Mouse (Mus musculus) neural tube, embryonic 13.5 days (tissue): ENCODE data around the gene Dhx34. TPM values are rescaled to one million over a fixed set of nuclear protein-coding genes. Genes with fewer than 3 reads are reported as not detected.

Experiments
- ATAC-seq: fragments of 200-750 bp; cut with Nextera tagmentation; 2 replicates; pipeline ENCODE4 v1.8.0; 2017; ENCODE audit warnings: low read depth, mild to moderate bottlenecking, moderate TSS enrichment, moderate library complexity
- H3K27ac ChIP-seq: fragments of 300-500 bp; sonication (generic); replicated peaks from 2 replicates; pipeline ENCODE4 v1.5.1; 2015; ENCODE audit warnings: moderate library complexity, mild to moderate bottlenecking, inconsistent platforms
- H3K27me3 ChIP-seq: fragments of 300-500 bp; sonication (generic); 2 replicates; pipeline ENCODE4 v1.6.1; 2015; ENCODE audit warnings: mild to moderate bottlenecking, inconsistent platforms
- H3K36me3 ChIP-seq: fragments of 300-500 bp; sonication (generic); 2 replicates; pipeline ENCODE4 v1.6.1; 2015; ENCODE audit warnings: mild to moderate bottlenecking, inconsistent platforms
- H3K4me1 ChIP-seq: fragments of 300-500 bp; sonication (generic); replicated peaks from 2 replicates; pipeline ENCODE4 v1.6.1; 2015; ENCODE audit warnings: inconsistent platforms
- H3K4me2 ChIP-seq: fragments of 300-500 bp; sonication (generic); 2 replicates; pipeline ENCODE4 v1.6.1; 2015; ENCODE audit warnings: inconsistent platforms, mild to moderate bottlenecking, moderate library complexity
- H3K4me3 ChIP-seq: fragments of 300-500 bp; sonication (generic); 2 replicates; pipeline ENCODE4 v1.5.1; 2015; ENCODE audit warnings: mild to moderate bottlenecking, inconsistent platforms
- H3K9ac ChIP-seq: fragments of 300-500 bp; sonication (generic); 2 replicates; pipeline ENCODE4 v1.6.1; 2015; ENCODE audit warnings: moderate library complexity, mild to moderate bottlenecking, inconsistent platforms
- H3K9me3 ChIP-seq: fragments of 300-500 bp; sonication (generic); 2 replicates; pipeline ENCODE4 v1.6.1; 2016; ENCODE audit warnings: inconsistent platforms
- WGBS: fragments of 180-500 bp; shearing (Covaris S2); methylation state at CpG from one replicate; pipeline ENCODE4 v1.1.7; 2015; 5-methylcytosine and 5-hydroxymethylcytosine counted together
- polyA plus RNA-seq: library from polyadenylated mRNA; unstranded; fragments of >200 nt; fragmentation: Nextera tagmentation; extraction: Ambion mirVana; gene quantifications from 2 replicates; pipeline ENCODE4 v1.2.1, GENCODE M21; 2015

Gene Dhx34
- polyA plus RNA-seq, 1 experiment from 2014 or later: 11.3 TPM

DNA sequence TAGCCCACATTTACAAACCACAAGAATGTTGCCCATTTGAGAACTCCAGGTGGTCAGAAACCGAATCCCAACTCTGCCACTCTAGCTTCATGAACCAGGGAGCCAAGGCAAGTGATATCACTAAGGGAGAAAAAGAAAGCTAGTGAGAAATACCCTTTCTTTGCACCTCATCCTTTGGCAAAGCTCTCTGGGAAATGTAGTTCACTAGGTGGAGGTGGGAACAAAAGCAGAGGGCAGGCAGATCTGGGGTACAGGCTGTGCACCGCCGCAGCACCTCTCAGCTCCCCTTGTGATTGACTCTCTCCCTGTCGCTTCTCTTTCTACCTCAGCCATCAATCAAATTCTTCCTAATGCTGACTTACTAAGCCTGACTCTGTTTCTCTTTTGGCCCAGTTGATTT is 43.7 kb downstream of the Dhx34 start:
- ATAC-seq: no peak
- no peak overlapping the region for H3K4me3 ChIP-seq
- no peak overlapping the region for H3K9ac ChIP-seq
- peaks cover 40% of the 10 kb centered on the region for H3K4me1 ChIP-seq
- H3K4me2 ChIP-seq: no peak overlapping the region
- 84% methylated on average over 4 of the region's 4 CpGs for WGBS
- H3K36me3 ChIP-seq: peaks cover 54% of the 10 kb centered on the region
- H3K27me3 ChIP-seq: no peaks in the 10 kb centered on the region
- no peaks in the 10 kb centered on the region for H3K9me3 ChIP-seq
- no peak overlapping the region for H3K27ac ChIP-seq

DNA sequence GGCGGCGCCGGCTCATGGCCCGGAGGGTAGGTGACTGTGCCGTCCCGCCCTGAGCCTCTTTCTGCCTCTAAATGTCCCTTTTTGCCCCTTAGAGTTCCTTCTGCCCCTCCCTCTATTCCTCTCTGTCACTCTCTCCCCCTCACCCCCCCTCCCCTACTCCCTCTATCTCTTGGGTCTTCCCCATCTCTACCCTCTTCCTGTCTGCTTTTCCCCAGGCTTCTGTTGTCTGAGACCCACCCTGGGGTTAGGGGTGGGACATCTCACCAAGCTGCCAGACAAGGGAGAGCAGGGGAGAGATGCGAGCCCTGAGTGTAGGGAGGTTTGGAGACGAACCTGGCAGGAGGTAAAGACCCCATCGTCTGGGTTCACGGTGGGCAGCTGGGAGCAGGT is 46.3 kb downstream of the Dhx34 start:
- peak overlapping the region; percentile 79 for H3K4me2 ChIP-seq
- peaks cover 55% of the 10 kb centered on the region for H3K4me1 ChIP-seq
- no peaks in the 10 kb centered on the region for H3K27me3 ChIP-seq
- WGBS: 0% methylated on average over 10 of the region's 10 CpGs
- peak overlapping the region; percentile 93 for H3K27ac ChIP-seq
- H3K9me3 ChIP-seq: no peaks in the 10 kb centered on the region
- H3K4me3 ChIP-seq: peak overlapping the region; percentile 81
- peak; percentile 13 for ATAC-seq
- H3K9ac ChIP-seq: peak overlapping the region; percentile 92
- peaks cover 36% of the 10 kb centered on the region for H3K36me3 ChIP-seq

DNA sequence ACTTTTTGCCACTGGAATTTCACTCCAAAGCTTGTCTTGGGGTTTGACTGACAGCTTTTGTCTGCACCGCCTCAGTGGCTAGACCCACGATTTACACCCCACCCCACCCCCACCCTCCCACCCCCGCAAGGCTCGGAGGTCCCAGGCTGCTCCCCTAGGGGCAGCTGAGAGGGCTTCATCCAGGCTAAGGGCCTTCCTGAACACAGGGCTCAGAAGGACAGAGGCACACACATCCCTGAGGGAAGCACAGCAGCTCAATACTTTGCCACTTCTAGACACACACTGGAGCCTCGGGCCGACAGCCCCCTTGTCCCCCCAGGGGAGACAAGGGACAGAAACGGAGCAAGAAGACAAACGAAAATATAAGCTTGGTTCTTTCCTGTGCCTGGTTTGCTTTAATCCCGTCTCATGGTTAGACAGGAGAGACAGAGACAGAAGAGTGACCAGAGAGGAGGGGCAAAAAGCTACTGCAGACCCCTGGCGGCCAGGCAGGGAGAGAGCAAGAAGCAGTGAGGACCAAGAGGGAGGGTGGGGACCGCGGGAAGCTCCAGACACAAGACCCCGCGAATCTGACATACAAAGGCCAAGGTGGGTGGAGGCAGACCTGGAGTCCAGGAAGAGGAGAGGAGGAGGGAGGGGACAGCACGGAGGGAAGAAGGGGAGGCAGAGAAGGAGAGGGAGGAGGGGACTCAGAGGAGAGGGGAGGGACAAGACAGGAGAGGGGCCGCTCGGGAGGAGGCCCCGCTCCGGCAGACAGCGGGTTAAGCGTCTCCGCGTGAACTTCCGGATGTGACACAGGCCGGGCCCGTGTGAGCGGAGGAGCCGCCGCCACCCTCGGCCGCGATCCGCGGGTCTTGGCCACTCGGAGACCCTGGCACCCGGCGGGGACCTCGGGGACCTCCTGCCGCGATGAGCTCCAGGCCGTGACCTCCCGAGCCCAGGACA is 47.0 kb downstream of the Dhx34 start, which contains the start of gene Meis3:
Gene Meis3, plus strand, starts transcription at position 494 of the 945 bp plus-strand sequence.
- no peaks in the 10 kb centered on the region for H3K9me3 ChIP-seq
- no peaks in the 10 kb centered on the region for H3K27me3 ChIP-seq
- H3K27ac ChIP-seq: peak within 1 kb of the TSS; percentile 93
- under 1% methylated on average over 42 of the region's 42 CpGs for WGBS
- peaks cover 55% of the 10 kb centered on the region for H3K4me1 ChIP-seq
- peak within 1 kb of the TSS; percentile 79 for H3K4me2 ChIP-seq
- H3K4me3 ChIP-seq: peak within 1 kb of the TSS; percentile 81
- peak within 1 kb of the TSS; percentile 92 for H3K9ac ChIP-seq
- H3K36me3 ChIP-seq: peaks cover 29% of the 10 kb centered on the region
- peak; percentile 85 for ATAC-seq

DNA sequence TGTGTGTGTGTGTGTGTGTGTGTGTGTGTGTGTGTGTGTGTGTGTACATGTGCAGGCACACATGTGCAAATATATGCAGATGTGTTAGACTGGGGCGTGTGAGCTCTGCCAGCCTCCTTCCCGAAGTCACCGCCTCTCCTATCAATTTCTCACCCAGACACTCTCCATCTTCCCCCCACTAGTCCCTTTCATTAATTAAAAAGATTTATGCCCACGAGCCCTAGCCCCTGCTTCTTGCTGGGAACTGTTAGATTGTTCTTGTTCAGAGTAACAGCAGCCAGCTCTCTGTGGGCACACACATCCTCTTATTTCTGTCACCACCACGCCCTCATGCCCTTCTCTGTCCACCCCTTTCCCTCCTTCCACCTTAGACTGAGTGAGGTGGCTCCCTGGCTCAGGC is 48.7 kb downstream of the Dhx34 start:
- 6% methylated on average over 5 of the region's 5 CpGs for WGBS
- peak; percentile 8 for ATAC-seq

DNA sequence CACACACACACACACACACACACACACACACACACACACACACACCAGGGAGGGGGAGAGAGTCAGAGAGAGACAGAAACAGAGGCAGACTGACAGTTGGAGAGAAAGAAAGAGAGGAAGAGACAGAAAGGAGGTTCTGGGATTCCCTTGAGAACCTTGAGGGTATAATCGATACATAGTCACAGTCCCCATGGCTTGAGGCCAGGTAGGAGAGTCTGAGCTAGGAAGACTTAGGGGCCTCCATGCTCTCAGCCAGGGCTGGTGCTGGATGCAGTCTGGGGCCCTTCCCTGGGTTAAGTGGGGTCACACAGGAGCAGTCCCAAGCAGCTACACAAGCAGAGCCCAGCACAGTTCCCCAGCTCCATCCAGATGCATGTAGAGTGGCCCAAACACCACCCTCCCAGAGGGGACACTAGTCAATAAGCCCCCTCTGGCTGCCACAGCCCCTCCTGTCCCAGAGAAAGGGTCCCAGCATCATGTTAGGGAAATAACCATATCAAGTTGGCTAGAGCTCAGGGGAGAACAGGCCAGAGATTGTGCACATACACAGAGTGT is 49.2 kb downstream of the Dhx34 start:
- peak overlapping the region; percentile 31 for H3K9ac ChIP-seq
- H3K9me3 ChIP-seq: peaks cover 6% of the 10 kb centered on the region
- H3K4me3 ChIP-seq: no peak overlapping the region
- H3K36me3 ChIP-seq: peaks cover 7% of the 10 kb centered on the region; the same call in 1 of the 2 replicates
- peak overlapping the region; percentile 79 for H3K4me2 ChIP-seq
- H3K27me3 ChIP-seq: no peaks in the 10 kb centered on the region
- H3K4me1 ChIP-seq: peaks cover 54% of the 10 kb centered on the region
- 0% methylated on average over 1 of the region's 1 CpGs for WGBS
- peak; percentile 29 for ATAC-seq
- H3K27ac ChIP-seq: peak overlapping the region; percentile 93

More for the DNA sequence above, 48.7 kb downstream of the Dhx34 start:
- peak overlapping the region; percentile 93 for H3K27ac ChIP-seq
- H3K4me2 ChIP-seq: peak overlapping the region; percentile 79
- H3K4me3 ChIP-seq: no peak overlapping the region
- peaks cover 55% of the 10 kb centered on the region for H3K4me1 ChIP-seq
- H3K9me3 ChIP-seq: 0 out of 2 replicates have a peak, but pooled peaks cover 1% of the 10 kb centered on the region
- H3K27me3 ChIP-seq: no peaks in the 10 kb centered on the region
- peak overlapping the region; percentile 92 for H3K9ac ChIP-seq
- peaks cover 12% of the 10 kb centered on the region for H3K36me3 ChIP-seq

DNA sequence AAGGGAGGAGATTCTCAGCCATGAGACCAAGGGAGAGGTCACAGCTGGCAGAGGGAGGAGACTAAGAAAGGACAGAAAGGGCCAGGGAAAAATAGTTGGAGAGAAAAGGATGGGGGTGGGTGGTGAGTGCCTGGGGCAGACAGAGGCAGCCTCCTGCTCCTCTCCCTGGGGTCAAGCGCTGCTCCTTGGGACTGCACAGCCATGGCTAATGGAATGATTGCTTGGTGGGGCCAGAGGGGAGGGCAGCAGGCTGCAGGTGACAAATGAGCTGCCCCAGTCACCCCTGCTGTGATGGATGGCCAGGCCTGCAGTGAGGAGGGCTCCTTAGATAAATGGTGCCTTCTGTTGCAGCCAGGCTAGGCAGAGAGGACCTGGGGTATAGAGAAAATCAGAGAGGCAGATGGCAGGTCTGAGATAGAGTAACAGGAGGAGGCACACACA is 49.7 kb downstream of the Dhx34 start:
- peak; percentile 38 for ATAC-seq
- Histone ChIP-seq H3K4me2 (0 out of 2 replicates have a peak overlapping the region, but pooled peaks have one; percentile 13), H3K4me1 (peaks cover 49% of the 10 kb centered on the region), H3K9me3 (peaks cover 11% of the 10 kb centered on the region), H3K27me3 (no peaks in the 10 kb centered on the region), H3K9ac (peak overlapping the region; percentile 31; the same call in 1 of the 2 replicates), H3K27ac (peak overlapping the region; percentile 93), H3K4me3 (no peak overlapping the region), H3K36me3 (0 out of 2 replicates have a peak, but pooled peaks cover 2% of the 10 kb centered on the region)
- WGBS: 0% methylated on average over 1 of the region's 1 CpGs

DNA sequence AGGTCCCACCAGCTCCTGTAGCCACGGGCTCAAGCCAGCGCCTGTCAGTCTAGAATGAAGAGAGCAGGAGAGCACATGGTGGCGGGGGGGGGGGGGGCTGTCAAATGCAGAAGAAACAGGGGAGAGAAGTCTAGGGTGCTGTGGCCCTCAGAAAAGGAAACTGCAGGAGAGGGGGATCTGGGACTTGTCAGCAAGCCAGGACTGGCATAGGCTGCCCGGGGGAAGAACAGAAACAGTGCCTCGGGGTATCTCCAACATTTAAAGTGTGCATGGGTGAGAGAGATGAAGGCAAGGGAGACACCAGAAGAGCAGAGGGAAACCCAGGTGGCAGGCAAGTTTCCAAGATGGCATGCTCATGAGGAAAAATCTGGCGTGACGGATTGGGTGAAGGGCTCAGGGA is 59.8 kb downstream of the Dhx34 start:
- peaks cover 6% of the 10 kb centered on the region for H3K36me3 ChIP-seq
- H3K27ac ChIP-seq: no peak overlapping the region
- H3K4me2 ChIP-seq: no peak overlapping the region
- no peak overlapping the region for H3K9ac ChIP-seq
- no peaks in the 10 kb centered on the region for H3K9me3 ChIP-seq
- H3K4me1 ChIP-seq: peaks cover 15% of the 10 kb centered on the region
- 74% methylated on average over 6 of the region's 7 CpGs for WGBS
- no peak overlapping the region for H3K4me3 ChIP-seq
- no peak for ATAC-seq
- peaks cover 8% of the 10 kb centered on the region for H3K27me3 ChIP-seq

DNA sequence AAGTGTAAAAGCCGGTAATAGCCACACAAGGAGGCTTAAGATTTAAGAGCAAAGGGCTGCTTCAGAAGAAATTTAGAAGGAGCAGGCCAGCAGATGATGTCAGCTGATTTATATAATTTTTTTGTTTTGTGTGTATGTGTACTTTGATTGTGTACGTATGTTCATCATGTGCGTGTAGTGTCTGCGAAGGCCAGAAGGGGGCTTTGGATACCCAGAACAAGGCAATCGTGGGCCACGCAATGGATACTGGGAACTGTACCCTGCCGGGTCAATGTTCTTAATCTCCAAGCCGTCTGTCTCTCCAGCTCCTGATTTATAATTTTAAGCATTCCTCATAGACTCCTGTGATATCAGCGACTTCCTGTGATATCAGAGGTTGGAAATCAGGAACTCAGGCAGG is 60.5 kb downstream of the Dhx34 start:
- Histone ChIP-seq H3K9me3 (no peaks in the 10 kb centered on the region), H3K9ac (no peak overlapping the region), H3K4me3 (no peak overlapping the region), H3K27me3 (peaks cover 8% of the 10 kb centered on the region), H3K27ac (no peak overlapping the region), H3K4me1 (peaks cover 15% of the 10 kb centered on the region), H3K36me3 (peaks cover 12% of the 10 kb centered on the region), H3K4me2 (no peak overlapping the region)
- no peak for ATAC-seq
- WGBS: 91% methylated on average over 9 of the region's 9 CpGs

DNA sequence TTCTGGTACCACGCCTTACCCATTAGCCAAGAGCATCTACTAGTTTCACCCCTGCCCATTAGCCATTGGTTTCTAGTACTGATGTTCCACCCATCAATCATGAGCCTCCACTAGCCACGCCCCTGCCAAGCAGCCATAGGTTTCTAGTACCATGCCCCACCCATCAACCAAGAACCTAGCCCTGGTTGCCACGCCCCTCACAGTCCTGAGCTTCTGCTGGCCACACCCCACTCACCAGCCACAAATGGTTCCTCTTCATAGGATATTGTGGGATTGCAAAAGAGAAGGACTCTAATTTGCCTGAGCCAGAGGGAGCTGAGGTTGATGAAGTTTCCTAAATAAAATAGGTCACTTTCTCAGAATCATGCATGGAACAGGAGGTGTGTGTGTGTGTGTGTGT is 61.1 kb downstream of the Dhx34 start:
- H3K4me3 ChIP-seq: no peak overlapping the region
- peaks cover 12% of the 10 kb centered on the region for H3K36me3 ChIP-seq
- peaks cover 8% of the 10 kb centered on the region for H3K27me3 ChIP-seq
- H3K4me1 ChIP-seq: peaks cover 15% of the 10 kb centered on the region
- no peak for ATAC-seq
- no peak overlapping the region for H3K9ac ChIP-seq
- H3K27ac ChIP-seq: no peak overlapping the region
- H3K4me2 ChIP-seq: no peak overlapping the region
- no peaks in the 10 kb centered on the region for H3K9me3 ChIP-seq
- 73% methylated on average over 3 of the region's 3 CpGs for WGBS

DNA sequence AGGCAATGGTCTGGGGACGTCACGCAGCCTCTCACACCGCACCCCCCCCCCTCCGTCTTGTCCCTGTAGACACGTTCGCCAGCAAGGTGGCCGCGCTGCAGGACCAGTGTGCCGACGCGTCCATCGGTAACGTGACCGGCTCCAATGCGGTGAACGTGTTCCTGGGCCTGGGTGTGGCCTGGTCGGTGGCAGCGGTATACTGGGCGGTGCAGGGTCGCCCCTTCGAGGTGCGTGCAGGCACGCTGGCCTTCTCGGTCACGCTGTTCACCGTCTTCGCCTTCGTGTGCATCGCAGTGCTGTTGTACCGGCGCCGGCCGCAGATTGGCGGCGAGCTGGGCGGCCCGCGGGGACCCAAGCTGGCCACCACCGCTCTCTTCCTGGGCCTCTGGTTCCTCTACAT is 63.1 kb downstream of the Dhx34 start:
- Histone ChIP-seq H3K4me1 (peaks cover 15% of the 10 kb centered on the region), H3K27me3 (peaks cover 8% of the 10 kb centered on the region), H3K4me2 (peak overlapping the region; percentile 30), H3K9me3 (no peaks in the 10 kb centered on the region), H3K4me3 (no peak overlapping the region), H3K27ac (no peak overlapping the region), H3K9ac (peak overlapping the region; percentile 41; the same call in 1 of the 2 replicates), H3K36me3 (peaks cover 25% of the 10 kb centered on the region)
- 11% methylated on average over 39 of the region's 39 CpGs for WGBS
- ATAC-seq: no peak

DNA sequence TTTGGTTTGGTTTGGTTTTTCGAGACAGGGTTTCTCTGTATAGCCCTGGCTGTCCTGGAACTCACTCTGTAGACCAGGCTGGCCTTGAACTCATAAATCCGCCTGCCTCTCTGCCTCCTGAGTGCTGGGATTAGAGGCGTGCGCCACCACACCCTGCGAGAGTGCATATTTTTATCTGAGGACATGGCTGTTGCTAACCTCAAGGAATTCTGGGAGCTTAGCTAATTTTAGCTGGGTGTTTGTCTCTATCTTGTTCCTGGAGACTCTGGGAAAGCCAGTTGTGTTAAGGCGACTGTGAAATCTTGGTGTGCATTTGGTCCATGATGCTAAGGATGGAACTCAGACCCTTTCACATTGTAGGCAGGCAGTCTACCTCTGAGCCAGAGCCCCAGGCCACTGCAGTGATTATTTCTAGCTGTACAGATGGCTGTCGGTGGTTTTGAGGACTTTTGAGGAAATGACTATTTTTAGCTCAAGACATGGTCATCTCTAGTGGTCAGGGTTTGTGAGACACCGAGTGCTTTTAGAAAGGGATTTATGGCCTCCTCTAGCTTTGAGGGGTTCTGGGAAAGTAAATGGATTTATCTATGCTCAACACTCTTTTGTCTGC is 65.6 kb downstream of the Dhx34 start:
- no peak overlapping the region for H3K9ac ChIP-seq
- 76% methylated on average over 8 of the region's 8 CpGs for WGBS

More for the DNA sequence above, 65.6 kb downstream of the Dhx34 start:
- ATAC-seq: no peak
- no peaks in the 10 kb centered on the region for H3K9me3 ChIP-seq
- H3K4me2 ChIP-seq: no peak overlapping the region
- H3K36me3 ChIP-seq: peaks cover 29% of the 10 kb centered on the region
- peaks cover 15% of the 10 kb centered on the region for H3K4me1 ChIP-seq
- H3K27me3 ChIP-seq: peaks cover 8% of the 10 kb centered on the region
- H3K27ac ChIP-seq: no peak overlapping the region
- H3K4me3 ChIP-seq: no peak overlapping the region
